Mouse (Mus musculus) adrenal gland, postnatal 10 days (tissue): Measurements from ENCODE around the gene F2r. TPM values are rescaled to one million over a fixed set of nuclear protein-coding genes. Genes with fewer than 3 reads are reported as not detected.

Source experiments
- DNase-seq: peaks from one replicate; pipeline ENCODE4 v3.0.0; 2021; ENCODE audit warnings: mixed read lengths
- long read RNA-seq, 2 experiments: library from polyadenylated mRNA; stranded (forward); transcript quantifications; one replicate each; pipeline ENCODE4 v2.0.0; 2021
- total RNA-seq, 2 experiments: library from RNA; stranded (reverse); gene quantifications; 2 replicates each; pipeline ENCODE4 v1.2.3; 2021

The F2r gene
- total RNA-seq = 10 to 100 TPM; 61.1 to 81.8 TPM
- long read RNA-seq, experiment 1, transcript F2r-201 (2 exons, 3,336 nt) = major isoform, 129 of 154 reads
- long read RNA-seq, experiment 1, partial matches to known transcripts = 0 of 154 reads
- long read RNA-seq, experiment 1, other reads (novel, unspliced or antisense) = 25 of 154 reads
- long read RNA-seq, experiment 2, transcript F2r-201 (2 exons, 3,336 nt) = major isoform, 84 of 93 reads
- long read RNA-seq, experiment 2, partial matches to known transcripts = 0 of 93 reads
- long read RNA-seq, experiment 2, other reads (novel, unspliced or antisense) = 9 of 93 reads

GRCm38 (mm10) chr13:95618309-95618712 lies at the start of gene F2r:
Gene F2r (minus strand): TSS chr13:95618487.
- DNase-seq = peak; percentile 93

GRCm38 (mm10) chr13:95667260-95667659 lies 49.0 kb upstream of the F2r start:
- DNase-seq = no peak

GRCm38 (mm10) chr13:95665644-95666356 lies 47.5 kb upstream of the F2r start:
- DNase-seq = no peak

GRCm38 (mm10) chr13:95663834-95664233 lies 45.5 kb upstream of the F2r start:
- DNase-seq = no peak

GRCm38 (mm10) chr13:95659432-95659831 lies 41.1 kb upstream of the F2r start:
- DNase-seq = no peak

DNA sequence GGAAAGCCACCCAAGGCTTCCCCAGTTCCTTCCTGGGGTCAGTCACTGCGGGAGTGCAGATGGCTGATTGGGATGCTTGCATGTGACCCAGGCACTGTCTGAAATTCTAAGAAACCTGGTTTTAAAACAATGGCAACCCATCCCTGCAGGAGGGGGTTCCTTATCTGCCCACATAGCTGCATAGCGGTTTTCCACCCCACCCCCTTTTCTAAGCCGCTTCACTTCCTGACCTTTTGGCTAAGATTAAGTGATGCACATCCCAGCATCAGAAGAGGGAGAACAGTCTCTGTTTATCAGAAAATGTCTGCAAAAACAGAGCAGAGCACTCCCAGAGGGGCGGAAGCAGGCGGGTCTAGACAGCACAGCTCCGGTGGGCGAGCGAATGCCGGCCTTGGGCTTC lies 38.9 kb upstream of the F2r start:
- no peak for DNase-seq

DNA sequence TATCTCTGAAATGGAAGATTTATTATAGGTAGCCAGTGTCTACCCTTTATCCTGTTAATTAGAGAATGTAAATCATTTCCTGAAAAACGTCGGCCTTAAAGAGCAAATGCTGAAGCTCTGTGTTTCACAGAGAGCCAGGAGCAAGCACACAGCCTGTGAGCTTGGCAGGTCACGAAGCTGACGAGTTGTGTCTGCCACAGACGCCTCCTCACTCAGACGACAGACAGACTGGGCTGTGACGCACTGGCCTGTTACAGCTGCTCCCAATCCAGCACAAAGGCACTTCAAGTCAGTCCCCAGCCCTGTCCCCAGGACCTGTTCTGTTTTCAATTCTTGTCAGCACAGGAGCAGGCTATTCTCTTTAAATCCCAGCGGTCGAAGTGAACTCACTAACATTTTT lies 37.0 kb upstream of the F2r start:
- no peak for DNase-seq

DNA sequence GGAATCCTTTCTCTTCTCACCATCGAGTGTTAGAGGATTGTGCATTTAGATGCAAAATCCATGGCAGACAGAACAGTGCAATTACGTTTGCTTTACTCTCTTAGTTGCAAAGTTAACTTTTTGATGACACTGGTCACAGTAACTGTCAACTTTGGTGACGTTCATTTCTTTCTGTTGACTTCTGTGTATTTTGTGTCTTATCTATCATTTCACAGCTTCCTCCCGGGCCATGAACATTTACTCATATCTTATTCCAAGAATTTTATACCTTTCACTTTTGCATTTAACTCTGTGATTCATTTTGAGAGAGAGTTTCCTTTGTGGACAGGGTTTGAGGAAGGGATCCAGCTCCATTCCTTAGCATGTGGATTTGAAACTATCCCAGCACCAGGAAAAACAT lies 35.4 kb upstream of the F2r start:
- DNase-seq = no peak

DNA sequence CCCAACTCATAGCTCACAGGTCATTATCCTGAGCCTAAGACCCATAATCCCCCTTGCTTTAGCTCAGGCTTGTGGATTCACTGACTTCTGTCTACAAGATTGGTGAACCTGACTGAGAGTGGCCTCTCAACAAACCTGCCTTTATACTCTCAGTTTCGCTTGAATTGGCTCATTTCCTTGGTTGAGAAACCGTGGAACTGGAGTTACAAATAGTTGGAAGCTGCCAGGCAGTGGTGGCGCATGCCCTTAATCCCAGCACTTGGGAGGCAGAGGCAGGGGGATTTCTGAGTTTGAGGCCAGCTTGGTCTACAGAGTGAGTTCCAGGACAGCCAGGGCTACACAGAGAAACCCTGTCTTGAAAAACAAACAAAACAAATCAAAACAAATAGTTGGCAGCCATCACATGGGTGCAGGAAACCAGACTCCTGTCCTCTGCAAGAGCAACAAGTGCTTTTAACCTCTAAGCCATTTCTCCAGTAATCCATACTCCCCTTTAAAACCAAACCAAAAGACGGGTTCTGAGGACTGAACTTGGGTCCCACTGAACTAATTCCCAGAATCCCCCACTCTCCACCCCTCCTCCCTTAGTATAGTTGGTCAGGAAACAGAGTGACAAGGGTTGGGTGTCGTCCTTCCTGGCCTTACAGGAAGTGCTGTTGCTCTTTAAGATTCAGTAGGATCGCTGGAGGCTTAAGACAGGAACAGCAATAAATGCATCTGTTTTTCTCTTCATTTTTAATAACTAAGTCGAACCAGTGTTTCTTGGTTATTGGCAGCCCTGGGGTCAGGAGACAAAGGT lies 33.8 kb upstream of the F2r start:
- peak; percentile 23 for DNase-seq

DNA sequence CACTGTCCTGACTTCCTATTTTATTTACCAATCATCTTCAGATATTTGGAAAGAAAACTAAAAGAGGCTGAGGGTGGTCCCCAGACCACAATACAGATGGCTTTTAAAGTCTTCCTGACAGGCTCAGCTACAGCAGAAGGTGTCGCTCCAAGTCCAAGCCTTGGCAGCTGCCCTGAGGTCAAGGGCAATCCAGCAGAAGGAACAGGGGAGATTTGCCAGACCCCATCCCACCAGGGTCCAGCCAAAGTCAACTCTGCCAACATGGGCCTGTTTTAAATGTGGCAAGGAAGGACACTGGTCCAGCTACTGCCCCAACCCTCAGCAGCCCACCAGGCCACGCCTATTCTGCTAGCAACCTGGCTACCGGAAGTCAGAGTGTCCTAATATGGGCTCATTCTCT lies 31.7 kb upstream of the F2r start:
- DNase-seq = no peak

- no peak for DNase-seq
These were observed 29.0 kb upstream of the F2r start for GRCm38 (mm10) chr13:95647248-95647647.

- DNase-seq = no peak
These were observed 28.4 kb upstream of the F2r start for GRCm38 (mm10) chr13:95646687-95647111.

DNA sequence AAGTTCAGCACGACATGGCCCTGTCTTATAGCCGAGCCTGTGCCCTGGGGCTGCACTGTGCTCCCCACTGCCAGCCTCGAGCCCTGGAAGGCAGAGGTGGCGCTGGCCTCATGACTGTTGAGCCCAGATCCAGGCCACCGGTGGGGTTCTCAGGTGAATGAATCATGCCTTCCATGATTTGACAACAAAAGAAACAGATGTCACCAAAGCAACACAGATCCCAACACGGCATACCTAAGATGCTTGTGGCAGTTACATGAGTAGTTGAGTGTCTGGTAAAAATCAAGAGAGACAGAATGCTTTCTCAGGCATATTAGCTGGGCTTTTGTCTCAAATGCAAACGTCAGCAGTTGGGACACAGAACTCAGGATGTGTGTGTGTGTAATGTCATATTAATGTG lies 25.5 kb upstream of the F2r start:
- no peak for DNase-seq

GRCm38 (mm10) chr13:95641061-95641986 lies 23.0 kb upstream of the F2r start:
- DNase-seq = no peak

DNA sequence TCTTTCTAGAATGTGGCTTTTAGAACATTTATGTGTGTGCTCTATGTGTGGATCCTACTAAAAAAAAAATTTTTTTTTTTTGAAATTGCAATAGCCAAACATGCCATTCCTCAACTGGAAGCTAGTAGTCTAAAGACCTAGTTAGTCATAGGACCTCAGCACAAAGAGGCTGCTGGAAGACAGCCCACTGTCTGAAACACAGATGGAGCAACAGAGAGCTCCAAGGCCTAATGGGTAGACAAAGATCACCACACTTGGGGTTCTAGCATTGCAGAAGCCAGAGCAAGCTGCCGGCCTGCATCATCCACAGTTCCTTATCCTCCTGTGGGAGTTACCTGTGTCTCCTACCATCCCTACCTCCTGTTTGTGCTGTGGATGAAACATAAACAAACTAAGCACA lies 22.1 kb upstream of the F2r start:
- peak; percentile 31 for DNase-seq

- DNase-seq = peak; percentile 18
These were observed 21.2 kb upstream of the F2r start for GRCm38 (mm10) chr13:95639336-95640116.

DNA sequence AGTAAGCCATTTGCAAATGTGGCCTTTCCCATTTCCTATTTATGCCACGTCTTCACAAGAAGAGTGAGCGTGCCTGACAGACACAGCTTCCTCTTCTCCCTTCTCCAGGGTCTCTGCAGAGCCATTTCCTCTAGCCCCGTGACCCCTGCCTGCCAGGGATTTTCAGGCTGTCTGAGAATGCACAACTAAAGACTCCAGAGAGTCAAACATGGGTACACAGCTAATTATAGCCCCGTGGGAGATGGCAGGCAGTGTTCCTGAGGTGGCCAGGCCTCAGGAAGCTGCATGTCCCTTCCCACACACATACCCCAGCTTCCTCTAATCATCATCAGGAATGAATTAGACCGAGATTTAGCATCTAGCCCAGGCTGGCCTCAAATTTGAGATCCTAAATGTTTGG lies 20.6 kb upstream of the F2r start:
- peak; percentile 36 for DNase-seq

- no peak for DNase-seq
These were observed 19.4 kb upstream of the F2r start for GRCm38 (mm10) chr13:95637737-95638136.

DNA sequence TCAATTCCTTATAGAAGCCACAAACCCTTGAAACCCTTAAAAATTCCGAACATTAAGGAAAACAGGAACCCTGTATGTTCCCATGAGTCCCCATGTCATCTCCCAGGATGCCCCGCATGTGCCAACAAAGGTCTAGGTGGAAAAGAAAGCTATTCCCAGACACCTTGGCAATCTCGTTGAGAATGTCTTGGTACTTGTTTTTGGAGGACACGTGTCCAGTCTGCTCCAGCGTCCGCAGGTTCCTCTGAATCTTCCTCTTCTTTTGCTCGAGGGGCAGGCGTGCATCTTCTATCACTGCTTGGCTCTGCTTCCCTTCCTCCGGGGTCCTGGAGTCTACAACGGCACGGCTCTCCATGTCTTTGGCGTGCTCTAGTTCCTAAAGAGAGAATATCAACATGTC lies 17.0 kb upstream of the F2r start:
- no peak for DNase-seq

GRCm38 (mm10) chr13:95634451-95634850 lies 16.2 kb upstream of the F2r start:
- no peak for DNase-seq

GRCm38 (mm10) chr13:95633384-95633783 lies 15.1 kb upstream of the F2r start:
- no peak for DNase-seq
